Mouse (Mus musculus): ENCODE measurements at regions not wholly inside any gene's neighbourhood (a gene's known extent, or its start where the extent isn't known, plus 50 kb on each side); places are given as distances from the start of the nearest gene placed in this dataset.

DNA sequence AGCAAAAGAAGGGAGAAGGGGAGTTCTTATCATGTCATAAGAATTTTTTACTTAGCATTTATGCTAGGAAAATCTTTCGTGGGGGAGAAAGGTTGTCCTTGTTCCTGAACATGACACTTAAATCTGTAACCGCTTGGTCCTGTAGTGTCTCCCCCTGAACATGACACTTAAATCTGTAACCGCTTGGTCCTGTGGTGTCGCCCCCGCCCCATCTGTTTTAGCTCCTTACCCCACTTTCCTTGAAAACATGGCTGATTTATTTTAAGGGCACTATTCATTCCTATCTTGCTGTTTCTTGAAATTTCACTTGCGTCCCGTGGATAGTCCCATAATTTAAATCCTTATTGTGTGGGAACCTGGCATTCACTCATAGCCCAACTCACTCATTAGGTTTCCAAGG, 82.2 kb downstream of the Rap2a start:
- DNase-seq, result no peak

DNA sequence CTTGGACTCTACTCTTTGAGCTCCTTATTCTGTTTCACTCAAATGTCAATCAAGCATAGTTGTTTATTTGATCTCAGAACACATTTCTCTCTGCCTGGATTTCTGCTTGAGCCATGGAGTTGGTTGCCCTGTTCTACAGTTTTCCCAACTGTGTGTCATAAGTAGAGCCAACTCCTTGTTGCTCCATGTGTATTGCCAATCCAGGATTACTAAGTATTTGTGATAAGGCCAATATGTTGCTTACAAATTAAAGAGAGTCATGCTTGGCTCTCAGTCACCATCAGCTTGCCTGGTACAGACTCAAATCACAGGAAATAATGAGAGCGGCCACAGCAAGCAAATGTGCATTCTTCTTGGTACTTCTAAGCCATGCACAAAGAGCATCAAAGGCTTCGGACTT, 82.7 kb downstream of the Rap2a start:
- DNase-seq, result no peak

DNA sequence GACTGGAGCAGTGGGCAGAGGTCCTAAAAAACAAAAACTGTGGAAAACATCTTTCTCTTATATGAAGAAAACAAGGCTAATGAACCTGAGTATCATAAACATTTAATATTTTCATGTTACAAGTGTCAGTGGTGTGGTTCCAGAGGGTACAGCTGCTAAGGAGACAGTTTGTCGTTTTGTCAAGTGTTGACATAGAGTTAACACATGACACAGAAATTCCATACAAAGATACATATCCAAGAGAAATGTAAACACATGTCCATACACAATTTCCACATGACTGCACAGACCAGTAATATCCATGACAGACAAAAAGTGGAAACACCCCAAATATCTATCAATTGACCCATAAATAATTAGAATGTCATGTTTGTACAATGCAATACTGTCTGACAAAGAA, 88.7 kb downstream of the Rap2a start:
- no peak for DNase-seq

DNA sequence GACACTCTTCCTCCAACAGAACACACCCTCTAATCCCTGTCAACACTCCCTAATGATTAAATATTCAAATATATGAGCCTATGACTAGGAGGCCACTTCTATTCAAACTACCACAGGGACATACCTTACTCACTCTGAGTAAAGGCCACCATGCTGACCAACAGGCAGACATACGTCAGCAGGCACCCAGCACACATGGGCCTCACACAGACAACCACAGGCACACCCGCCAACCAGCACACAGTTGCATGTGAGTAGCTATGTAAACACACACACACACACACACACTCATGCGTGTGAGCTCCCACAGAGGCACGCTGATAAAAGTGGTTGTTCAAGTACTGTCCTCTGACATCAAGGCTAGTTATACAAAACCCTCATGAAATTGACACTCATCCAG, 89.8 kb downstream of the Rap2a start:
- DNase-seq, result no peak

DNA sequence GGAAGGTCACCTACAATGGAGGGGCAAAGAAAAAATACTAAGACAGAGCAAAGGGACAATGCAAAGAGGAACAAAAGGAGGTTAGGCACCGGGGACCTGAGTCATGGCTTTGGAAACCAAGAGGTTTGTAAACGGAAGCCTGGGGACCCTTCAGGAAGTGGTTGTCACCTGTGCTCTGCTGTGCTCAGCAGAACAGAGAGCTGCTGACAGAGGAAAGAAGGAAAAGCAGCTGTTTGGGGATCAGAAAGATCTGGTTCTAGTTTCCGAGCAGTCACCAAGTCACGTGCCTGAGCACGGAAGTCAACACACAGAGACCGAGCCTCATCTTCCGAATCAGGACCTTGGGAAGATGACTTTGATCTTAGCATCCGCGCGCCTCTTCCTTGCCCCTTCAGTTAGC, 94.0 kb downstream of the Rap2a start:
- no peak for DNase-seq

DNA sequence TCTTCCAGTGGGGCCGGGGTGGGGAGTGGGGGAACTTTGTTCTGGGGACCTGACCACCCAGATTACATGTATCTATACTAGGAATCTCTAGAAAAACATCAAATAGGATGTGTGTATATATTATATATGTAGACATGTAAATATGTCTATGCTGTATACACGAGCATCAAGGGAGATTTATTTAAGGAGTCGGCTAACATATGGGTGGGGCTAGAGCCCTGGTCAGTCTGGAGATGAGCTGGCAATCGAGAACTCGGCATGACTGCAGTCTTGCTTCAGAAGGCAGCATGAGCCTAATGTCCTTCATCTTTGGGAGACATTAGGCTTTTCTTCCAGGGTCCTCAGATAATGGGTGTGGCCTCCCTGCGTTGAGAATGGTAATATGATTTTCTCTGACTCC, 97.0 kb downstream of the Rap2a start:
- no peak for DNase-seq

DNA sequence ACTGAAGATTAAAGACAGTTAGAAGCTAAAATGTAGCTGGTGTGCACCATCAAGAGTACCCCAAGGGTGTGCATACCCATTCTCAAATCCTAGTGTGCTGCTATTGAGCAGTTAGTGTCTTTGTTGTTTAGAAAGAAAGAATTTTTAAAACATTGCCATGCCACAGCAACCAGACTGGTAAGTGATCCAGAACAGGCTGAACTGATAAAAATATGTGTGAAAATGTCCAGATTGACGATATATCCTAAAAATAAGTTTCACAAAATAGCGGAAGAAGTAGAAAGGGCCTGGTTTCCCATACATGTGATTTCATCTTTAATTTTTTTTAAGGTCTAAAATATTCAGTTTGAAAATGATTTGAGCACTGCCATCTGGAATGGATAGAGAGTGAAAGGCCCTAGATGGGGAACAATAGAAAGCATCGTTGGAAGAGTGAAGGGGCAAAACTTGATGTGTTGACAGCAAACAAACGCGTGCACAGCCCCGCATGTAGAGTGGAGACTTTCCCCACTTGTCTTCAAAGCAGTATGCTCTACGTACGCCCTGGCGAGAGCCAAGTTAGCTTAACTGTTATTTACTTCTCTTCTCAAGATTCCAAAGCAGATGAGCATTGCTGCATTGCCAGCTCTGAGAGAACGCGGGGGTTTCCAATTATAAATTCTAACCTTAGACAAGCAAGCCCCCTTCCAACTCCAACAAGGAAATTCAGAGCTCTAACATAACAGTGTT, 100.3 kb downstream of the Rap2a start:
- no peak for DNase-seq

DNA sequence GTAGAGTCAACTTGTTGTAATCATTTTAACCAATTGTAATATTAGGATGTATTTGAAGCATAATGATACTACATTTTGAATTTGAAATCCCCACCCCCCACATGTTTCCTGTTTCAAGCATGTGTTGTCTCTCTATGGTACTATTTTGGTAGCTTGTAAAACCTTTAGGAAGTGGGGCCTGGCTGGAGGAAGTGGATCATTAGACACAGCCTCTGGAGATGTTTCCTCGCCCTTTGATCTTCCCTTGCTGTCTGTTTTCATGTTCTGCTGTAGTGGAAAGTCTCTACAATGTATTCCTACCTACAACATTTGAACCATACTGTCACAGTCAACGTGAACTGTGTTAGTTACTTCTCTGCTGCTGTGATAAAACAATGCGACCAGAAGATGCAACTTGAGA, 105.6 kb downstream of the Rap2a start:
- DNase-seq, result no peak

DNA sequence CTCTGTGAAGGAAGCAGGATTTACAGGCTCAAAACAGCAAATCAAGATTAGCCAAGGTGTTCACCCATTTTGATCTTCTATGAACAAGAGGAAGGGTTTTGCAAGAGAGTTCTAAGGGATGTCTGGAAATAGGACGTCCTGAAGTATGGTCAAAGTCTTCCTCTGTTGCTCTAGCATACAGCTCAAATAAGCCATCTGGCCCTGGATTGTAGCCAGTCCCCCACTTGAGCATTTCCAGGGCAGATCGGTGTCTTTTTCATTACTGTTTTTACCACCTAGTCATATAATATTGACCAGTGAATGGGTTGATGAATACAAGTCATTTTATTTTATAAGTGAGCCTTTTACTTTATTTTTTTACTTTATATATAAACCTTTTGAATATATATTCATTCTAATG, 113.9 kb downstream of the Rap2a start:
- DNase-seq, result peak; percentile 10 to 14

DNA sequence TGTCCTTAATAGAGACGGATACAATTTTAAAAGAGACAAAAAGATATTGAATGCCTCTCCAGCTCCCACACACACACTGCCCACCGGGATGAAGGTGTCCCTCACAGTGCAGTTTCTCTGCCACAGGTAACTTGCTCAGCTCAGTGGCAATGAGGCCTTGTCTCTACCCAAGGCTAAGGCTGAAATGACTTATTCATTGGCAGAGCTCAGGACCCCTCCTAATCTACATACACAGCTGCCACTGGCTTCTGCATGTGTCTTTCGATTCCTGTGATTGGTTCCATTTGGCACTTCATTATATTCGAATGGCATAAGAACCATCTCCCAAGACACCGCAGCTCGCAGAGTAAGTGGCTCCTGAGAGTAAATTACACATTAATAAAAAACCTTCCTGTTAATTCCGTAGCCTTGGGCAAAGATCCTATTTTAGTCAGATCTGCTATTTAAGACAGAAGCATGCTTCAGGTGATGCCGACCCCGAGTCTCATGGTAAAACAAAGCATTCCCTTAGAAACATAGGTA, 122.2 kb downstream of the Rap2a start:
- no peak for DNase-seq

DNA sequence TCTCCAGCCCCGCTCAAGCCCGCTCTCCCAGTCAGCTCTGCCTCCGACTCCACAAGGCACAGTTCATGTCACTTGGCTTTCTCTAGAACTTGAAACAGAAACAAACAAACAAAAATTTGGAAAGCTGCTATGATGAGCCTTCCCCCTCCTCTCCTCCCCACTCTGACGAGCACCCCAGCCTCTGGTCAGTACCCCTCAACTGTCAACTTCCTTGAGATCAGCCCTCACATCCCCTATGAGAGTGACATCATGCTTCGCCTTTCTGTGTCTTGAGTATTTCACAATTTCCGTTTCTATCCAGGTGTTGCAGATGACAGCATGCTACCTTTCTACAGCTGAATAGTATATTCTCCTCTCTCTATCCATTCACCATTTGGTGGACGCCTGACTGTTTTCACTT, 123.3 kb downstream of the Rap2a start:
- no peak for DNase-seq

DNA sequence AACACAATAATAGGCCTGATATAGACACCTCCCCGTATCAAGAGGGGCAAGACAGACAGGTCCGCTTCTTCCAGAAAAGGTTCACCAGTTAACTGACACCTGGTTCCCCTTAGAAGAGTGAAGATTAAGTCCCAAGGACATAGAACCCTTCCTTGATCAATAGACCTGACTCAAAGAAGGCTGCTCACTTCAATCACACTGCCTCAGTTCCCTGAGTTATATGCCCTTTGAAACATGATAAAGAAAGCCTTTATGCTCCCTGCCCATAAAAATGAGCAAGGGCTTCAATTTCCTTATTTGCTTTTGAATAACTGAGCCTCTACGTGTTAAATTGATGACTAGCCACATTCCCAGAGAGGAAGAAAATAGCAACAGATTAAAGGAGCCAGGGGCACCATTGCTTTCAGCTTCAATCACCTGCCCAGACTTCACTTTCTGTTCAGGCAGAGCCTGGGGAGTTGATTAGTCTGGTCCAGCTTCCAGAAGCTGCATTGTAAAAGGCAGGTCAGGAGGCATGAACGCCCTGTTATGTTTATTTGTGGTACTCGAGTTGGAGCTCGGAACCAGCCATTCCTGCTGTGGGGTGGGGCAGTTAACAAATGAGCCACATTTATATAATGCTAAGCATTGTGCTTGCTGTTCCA, 125.7 kb downstream of the Rap2a start:
- DNase-seq, result no peak

DNA sequence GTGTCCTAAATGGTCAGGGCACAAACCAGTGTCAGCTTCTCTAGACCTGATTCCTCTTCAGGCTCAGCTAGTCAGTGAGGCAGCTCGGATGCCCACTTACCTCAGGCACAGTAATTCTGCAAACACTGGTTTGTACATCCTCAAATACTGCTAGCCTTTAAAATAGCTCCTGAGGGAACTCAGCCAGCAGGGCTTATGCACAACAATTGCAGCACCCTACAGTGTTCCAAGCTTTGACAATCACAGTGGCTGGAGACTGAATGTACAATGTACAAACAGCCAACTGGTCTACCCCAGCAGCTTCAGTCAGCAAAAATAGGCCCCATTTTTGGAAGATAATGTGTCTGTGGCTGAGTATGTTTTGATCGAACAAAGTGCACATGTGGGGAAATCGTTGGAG, 129.6 kb downstream of the Rap2a start:
- no peak for DNase-seq

DNA sequence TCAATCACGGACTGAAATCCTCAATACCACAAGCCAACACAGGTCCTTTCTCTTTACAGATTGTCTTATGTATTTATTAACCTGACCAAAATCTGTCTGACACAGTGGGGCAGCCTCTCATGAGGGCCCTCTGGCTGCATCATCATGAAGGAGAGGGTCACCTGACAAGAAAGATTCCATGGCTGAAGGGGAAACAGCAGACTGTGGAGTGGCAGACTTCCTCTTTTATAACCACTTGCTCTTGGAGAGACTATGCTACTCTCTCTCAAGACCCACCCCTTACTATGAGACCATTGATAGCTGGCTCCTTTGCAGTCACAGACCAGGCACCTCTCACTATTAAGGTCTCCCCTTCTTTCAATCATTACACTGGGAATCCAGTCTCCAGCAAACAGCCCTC, 133.1 kb downstream of the Rap2a start:
- no peak for DNase-seq

DNA sequence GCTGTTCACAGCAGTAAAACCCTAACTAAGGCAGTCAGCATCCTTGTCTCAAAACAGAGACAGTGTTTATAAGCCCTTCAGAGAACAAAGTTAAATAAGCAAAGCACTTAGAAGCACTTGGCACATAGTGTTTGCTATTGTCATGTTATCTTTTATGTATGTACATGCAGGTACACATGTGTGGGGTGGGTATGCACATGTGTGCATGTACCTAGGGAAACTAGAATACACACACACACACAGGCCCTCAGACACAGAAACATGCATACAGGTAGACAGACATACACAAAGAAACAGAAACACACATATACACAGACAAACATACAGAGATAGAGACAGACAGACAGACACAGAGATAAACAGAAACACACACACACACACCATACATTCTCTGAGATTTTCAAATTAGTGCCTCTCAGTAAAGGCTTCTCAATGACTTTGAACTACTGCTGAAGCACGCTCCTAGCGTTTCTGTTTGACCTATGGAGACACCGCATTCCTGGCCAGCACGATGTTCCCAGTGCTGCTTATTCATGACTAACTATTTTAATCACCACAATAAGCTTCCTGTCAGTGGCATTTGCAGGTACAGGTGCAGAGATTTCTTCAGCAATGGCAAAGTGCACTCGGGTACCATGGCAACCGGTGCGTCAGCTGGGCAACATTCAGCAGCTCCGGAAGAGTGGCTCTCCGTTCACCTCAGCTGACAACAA, 148.1 kb downstream of the Rap2a start:
- DNase-seq, result no peak

DNA sequence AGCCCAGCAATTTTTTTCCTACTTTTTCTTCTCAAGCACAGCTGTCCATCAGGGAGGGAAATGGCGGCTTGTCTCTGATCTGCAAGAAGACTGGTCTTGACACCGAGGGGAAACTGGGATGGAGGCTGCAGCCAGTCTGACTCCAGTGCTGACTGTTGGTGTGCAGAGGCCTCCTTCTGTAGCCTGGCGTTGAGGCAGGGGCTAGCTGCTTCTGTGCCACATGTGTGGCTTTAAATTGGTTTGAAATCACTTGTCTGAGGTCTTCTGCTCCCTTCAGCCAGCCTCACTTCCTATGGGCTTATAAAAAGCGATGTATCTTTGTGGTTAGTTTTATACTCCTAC, 148.7 kb downstream of the Rap2a start:
- DNase-seq, result no peak

DNA sequence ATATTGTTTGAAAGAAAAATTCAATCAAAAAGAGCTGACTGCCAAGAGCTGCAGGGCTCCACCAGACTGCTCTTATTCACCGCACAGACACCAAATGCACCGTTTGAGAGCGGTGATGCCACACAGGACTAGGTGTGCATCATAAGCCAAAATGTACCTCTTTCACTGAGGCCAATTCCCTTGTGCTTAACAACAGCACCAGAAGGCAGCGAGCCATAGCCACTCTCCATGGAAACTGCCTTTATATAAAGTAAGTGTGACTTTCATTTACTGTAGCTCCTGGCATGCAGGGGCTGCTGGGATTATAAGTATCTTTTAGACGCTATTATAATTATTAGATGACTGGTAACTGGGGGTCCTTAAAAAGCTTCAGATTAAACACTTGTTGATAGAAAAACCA, 154.5 kb downstream of the Rap2a start:
- DNase-seq, result no peak

DNA sequence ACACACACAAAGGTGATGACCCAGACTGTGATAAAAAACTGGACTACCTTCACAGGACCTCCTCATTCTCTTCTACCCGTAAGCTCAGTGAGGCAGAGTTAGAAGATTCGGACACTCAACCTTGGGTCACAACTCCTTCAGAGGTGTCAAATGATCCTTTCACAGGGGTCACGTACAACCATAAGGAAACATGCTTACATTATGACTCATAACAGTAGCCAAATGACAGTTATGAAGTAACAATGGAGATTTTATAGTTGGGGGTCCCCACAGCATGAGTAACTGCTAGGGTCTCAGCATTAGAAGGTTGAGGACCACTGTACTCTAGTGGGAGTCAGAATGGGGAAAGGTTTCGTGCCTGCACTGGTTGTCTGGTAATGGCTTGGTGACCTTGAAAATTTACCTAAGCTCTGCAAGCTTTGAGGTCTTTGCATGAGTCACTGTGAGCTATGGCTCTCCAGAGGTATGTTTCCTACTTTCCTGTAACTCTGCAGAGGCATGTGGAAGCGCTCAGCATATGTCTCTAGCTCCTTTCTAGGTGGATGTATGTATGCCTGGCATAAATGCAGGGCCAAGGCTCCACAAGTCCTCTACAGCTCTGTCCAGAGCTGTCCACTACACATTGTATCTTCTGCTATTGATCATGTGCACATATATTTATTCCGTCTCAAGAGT, 158.6 kb downstream of the Rap2a start:
- DNase-seq, result no peak

DNA sequence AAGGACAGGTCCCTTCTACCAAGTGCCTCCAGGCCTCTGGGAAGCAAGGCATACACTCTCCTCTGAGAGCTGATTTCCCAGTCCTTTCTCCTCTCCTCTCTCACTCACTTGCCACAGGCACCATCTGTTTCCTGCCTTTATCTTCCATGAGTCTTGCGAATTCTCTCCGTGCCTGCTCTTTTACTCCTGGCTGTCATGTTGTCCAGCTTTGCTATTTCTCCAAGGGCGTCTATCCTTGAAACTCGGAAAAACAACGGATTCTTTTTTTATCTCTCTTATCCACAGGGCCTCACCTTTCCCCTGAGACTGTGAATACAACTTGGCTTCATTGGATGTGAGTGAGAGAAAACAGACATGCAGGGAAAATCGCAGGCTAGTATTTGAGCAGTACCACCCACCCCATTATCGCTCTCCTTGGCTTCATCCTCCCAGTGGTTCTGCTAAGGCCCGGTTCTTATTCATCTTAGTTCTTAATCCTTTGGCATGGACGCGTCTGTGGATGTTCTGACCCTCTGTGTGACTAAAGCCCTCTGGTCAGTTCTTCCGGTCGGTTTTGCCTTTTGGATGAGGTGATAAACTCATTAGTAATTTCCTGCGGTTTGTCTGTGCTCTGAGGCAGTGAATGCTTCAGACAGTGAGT, 159.4 kb downstream of the Rap2a start:
- no peak for DNase-seq

DNA sequence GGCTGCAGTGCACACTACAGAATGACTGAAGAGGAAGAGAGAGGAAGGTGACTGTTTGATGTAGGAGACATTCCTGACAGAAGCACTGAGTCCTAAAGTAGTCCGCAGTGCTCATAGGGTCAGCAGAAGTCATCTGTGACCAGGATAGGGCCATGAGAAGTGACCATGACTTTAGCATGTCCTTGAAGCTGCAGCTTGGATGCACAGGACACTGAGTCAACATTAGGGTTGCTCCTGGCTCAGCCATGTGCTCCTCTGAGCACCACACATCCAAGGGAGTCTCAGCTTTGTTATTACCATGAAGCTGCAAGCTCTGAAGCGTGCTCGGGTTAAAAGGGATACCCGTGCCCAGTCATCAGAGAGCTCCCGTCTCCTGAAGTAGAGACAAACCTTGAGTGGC, 164.3 kb downstream of the Rap2a start:
- no peak for DNase-seq

DNA sequence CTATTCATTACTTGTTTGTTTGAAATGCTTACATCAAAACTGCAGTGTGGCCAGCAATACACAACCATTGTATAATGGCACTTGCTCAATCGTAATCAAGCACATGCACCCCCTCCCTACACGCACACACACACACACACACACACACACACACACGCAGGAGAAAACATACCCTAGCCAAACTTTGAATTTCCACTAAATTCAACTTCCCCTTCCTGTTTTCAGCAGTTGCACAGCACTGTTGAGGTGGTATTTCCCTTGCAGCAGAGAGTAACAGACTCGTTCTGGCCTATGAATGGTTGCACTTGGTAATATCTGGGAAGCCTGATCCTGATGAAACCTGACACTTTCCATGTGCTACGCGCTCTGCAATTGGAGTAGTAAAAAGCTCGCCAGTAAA, 173.8 kb downstream of the Rap2a start:
- DNase-seq, result no peak

DNA sequence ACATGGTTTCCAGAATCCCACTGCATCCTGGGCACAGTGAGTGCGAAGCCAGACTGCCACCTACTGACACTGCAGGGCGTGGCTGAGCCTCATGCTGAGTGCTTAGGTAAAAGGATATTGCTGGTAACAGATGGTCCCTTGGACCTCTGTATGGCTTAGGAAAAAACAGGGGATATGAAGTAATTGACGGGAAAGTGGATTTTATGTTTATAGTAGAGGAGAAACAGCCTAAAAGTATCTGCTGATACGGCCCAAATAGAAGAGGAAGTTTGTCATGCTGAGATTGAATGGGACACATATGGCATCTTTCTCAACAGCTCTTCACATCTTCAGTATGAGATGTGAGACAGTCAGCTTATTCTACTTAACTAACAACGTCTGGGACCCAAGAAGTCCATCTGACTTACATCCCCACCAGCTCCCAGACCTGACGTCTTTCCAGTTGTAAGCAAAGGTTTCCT, 182.1 kb downstream of the Rap2a start:
- peak; percentile 47 to 56 for DNase-seq

DNA sequence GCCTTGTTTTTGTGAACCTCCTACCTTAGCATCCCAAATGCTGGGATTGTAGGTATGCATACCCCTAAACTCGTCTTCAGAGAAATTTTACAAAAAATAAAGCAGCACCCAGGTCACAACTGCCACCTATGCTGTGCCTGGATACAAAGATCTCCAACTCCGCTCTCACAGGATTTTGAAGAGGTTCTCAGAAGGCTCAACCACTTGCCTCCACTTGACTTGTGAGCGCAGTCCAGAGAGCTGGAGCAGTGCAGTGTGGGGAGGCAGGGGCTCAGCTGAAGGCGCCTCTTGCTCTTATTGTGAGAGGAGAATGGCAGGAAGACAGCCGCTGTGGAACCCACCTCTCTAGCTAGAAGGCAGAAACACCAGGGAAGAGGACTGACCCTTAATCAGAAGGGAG, 182.9 kb downstream of the Rap2a start:
- DNase-seq, result no peak
